Mouse (Mus musculus) telencephalon, adult 2 months (tissue): ENCODE data around the gene Phactr3.
"Not testable (repeated sequence)": the region's sequence is repeated elsewhere in the genome, so short reads cannot be mapped to it uniquely, and the experiment has no call there.

Experiments
- DNase-seq: peaks from one replicate; pipeline ENCODE4 v3.0.0-alpha.2; 2011; ENCODE audit warnings: low read depth, low spot score

The Phactr3 gene

GRCm38 (mm10) chr2:178326750-178327465, 208.1 kb downstream of the Phactr3 start:
- no peak for DNase-seq

- DNase-seq = peak; percentile 87
Observed at GRCm38 (mm10) chr2:178327466-178328040, 208.8 kb downstream of the Phactr3 start.

- DNase-seq = peak; percentile 69
Observed at GRCm38 (mm10) chr2:178329551-178329950, 210.8 kb downstream of the Phactr3 start.

- DNase-seq = no peak
Observed at GRCm38 (mm10) chr2:178329986-178330385, 211.2 kb downstream of the Phactr3 start.

DNA sequence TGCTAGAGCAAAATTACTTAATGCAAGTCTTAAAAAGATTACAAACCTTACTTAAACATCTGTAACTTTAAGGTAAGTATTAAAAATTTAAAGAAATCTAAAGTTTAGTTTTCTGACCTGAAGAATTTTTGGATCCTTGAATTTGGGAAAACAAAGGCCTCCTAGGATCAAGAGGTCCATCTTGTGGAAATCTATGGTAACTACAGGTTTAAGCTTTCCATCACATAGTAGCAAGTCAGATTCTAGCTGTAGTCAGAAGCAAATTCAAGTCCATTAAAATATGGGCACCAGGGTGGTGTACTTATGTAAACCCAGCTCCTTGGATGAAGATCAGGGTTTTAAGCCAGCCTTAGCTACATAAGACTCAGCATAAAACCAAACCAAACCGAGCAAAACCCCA, 219.1 kb downstream of the Phactr3 start:
- no peak for DNase-seq

GRCm38 (mm10) chr2:178339044-178339443, 220.3 kb downstream of the Phactr3 start:
- no peak for DNase-seq

DNA sequence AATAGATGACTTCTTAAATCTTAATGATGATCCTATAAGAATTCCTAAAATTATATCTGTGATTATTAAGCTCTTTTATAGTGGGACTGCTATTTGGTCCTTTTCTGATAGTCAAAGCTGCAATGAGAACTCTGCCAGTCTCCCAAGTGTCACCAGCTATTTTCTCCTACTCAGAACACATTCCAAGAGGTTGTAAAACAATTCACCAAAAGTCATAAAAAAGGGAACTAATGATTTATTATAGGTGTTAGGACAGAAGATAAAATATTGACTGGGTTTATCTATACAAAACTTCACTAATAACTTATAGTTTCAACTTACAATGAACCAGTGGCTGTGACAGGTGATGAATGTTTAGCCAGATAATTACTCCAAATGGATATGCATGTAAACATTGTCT, 223.3 kb downstream of the Phactr3 start:
- DNase-seq = not testable (repeated sequence)

GRCm38 (mm10) chr2:178342597-178342996, 223.8 kb downstream of the Phactr3 start:
- no peak for DNase-seq
